Mouse (Mus musculus) kidney, adult 11 months (tissue): Measurements from ENCODE around the gene Ush2a.
A peak's percentile ranks its signal among the peaks of the same experiment; 100 is the strongest.

ENCODE experiments used
- DNase-seq: peaks from one replicate; pipeline ENCODE4 v3.0.0; 2022

Gene Ush2a

GRCm38 (mm10) chr1:188910656-188911055, 648.8 kb downstream of the Ush2a start:
- DNase-seq: no peak

DNA sequence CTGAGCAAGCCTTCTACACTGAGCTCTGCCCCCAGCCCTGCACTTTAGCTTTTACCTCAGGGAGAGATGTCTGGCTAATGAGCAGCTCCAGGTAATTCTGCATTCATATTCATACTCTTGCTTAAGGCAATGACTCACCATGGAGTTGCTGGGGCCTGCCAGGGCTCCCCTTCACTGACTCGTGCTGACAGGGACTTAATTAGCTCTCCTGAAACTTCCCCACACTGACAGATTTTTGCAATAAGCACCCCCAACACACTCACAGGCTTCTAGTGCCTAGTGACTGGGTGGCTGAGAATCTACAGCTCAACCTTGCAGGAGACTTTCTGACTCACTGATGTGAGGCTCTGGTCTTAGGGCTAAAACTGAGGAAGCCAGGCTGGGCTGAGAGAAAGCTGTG, 658.1 kb downstream of the Ush2a start:
- no peak for DNase-seq

DNA sequence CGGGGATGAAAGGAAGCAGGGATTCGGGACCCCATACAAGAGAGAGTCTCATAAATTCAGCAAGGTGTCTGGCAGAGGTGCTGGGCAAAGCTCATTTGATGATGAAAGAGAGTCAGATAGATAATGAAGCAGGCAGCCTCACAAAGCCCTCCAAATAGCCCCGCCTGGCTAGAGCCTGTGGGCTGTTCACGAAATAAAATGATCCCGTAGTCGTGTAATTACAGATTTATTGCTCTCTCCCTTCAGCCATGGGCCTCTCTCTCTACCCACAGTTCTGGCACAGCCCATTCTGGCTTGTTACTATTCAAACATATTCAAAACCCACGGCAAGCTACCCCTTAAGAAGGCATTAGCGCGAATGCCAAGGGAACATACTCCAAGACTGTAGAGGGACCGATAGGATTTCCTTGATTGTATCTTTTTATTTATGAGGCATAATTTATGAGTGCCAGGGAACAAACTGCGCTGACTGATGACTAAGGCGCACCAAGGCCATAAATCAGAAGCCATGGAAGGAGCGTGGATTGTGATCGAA, 675.5 kb downstream of the Ush2a start:
- no peak for DNase-seq

GRCm38 (mm10) chr1:188945326-188945725, 683.5 kb downstream of the Ush2a start:
- no peak for DNase-seq

DNA sequence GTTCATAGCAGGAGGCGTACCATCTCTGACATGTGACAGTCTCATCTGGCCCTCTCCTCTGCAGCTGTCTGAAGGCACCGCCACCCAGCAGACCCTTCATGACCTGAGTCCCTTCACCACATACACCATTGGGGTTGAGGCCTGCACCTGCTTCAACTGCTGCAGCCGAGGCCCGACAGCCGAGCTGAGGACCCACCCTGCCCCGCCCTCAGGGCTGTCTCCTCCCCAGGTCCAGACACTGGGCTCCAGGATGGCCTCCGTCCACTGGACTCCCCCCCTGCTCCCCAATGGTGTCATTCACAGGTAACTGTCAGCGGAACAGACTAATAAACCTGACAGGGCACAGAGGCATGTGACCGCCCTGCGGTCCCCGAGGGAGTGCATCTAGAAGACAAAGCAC, 685.0 kb downstream of the Ush2a start:
- no peak for DNase-seq

DNA sequence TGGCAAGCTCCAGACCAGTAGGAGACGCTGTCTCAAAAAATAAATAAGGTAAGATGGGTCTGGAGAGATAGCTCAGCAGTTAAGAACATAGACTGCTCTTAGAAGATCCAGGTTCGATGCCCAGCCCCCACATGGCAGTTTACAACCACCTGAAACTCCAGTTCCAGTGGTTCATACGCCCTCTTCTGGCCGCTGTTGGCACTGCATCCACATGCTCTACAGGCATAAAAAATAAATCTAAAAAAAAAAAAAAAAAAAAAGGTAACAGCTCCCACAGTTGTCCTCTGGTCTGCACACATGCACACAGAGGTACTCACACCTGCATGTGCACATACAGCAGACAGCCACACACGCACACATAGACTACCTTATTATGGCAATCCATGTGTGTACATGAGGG, 686.0 kb downstream of the Ush2a start:
- DNase-seq: no peak

DNA sequence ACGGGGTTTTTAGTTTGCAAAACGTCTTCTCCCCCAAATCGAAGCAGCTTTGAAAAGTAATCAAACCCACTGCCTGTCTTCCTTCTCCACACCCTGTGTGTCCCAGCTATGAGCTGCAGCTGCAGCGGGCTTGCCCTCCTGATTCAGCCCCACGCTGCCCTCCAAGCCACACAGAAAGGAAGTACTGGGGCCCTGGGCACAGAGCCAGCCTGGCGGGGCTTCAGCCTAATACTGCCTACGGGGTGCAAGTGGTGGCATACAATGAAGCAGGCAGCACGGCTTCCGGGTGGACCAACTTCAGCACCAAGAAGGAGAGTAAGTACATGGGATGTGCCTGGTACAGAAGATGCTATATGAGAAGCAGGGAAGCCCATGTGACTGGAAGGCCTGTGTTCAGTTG, 686.5 kb downstream of the Ush2a start:
- no peak for DNase-seq

DNA sequence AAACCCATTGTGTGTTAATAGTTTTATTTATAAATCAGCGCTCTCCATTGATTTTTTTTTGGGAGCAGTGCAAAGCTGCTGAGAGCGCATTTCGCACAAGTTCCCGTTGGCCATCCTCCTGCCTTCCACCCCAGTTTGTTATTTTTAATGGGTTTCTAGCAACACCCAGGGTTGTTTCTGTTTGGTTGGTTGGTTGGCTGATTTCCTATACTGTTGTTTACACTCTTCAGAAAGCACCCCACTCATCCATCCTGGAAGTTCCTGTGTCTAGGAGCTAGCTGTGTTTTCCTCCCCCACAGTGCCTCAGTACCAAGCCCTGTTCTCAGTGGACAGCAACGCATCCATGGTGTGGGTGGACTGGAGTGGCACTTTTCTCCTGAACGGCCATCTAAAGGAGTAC, 689.3 kb downstream of the Ush2a start:
- DNase-seq: no peak

GRCm38 (mm10) chr1:188952501-188952900, 690.7 kb downstream of the Ush2a start:
- no peak for DNase-seq

- DNase-seq: no peak
Measured at GRCm38 (mm10) chr1:188973078-188973477, 711.3 kb downstream of the Ush2a start.

DNA sequence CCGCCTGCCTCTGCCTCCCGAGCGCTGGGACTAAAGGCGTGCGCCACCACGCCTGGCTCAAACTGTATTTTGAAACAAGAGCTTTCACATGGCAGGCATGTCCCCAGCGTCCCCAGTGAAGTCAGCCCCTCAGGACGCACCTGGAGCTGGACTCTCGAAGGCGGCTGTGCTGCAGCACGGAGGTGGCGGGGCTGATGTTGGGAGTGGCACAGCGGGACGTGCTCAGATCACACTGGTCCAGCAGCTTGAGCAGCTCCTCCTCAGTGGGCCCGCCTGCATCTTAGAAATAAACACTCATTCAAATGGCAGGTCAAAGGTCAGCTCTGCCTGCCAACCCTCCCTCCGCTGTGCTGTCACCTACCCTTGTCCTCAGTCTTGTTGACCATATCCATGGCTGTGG, 712.1 kb downstream of the Ush2a start:
- no peak for DNase-seq

- no peak for DNase-seq
Measured at GRCm38 (mm10) chr1:188980050-188980449, 718.2 kb downstream of the Ush2a start.

DNA sequence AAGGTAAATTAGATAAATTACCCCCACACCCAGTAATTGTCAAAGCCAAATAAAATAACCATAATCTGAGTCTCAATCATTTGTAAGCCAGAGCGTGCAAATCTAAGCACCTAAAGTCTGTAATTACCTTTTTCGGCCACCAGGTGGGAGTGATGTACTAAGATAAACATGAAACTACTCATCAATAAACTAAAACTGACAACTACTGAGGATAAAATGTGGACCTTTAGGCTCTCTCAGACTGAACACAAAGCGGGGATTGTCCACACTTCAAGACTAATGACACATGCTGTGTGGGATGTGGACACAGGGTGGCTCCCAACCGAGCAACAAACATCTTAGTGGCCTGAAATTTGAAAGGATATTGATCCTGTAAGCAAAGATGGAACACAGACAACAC, 731.4 kb downstream of the Ush2a start:
- DNase-seq: no peak

DNA sequence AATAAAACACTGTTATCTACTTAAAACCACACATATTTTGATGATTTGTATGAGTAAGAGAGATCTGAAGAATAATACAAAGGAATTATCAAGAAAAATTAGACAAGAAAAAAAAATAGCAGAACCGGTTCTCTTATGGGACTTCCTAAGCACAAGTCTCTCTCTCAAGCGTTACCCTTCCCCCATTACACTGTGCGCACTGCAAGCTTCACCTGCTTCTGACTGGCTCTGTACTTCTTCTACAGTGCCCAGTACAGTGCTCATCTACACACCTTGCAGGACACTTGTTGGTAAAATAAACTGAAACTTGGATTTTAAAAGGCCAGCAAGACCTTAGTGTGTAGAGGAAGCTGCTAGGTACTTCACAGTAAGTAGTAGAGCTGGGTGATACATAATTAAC, 736.1 kb downstream of the Ush2a start:
- no peak for DNase-seq

GRCm38 (mm10) chr1:188999981-189000380, 738.2 kb downstream of the Ush2a start:
- no peak for DNase-seq

GRCm38 (mm10) chr1:189001815-189002214, 740.0 kb downstream of the Ush2a start:
- no peak for DNase-seq

DNA sequence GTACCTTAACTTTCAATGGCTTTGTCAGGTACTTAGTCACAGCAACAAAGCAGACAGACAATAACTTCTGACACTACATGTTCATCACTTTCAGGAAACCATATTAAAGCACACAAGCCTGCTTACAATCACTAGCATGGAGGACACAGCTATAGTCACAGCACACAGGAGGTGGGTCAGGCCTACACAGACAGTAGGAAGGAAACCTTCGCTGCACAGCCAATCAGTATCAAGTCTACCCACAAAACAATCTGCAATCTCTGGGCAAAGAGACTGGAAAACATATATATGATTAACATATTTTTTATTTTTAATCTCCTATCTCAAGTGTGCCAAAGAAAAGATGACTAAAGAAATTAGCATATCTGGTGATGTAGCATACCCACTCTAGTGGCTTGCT, 743.0 kb downstream of the Ush2a start:
- no peak for DNase-seq

DNA sequence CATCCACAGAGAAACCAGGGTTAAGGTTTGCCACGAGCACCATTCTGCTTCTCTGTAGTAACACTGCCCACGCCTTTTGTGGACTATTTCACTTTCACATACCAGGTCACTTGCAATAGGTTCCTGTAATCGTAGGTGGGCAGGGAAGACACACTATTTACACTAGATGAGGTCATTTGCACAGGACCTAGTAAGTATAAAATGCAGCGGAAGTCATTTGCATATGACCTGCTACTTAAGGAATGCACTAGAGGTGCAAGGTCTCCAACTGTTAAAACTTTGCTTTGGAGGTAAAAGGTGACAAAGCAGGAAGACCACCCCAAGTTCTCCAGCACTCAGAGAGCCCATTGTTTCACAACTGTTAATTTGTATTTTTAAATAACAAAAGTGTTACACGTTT, 744.4 kb downstream of the Ush2a start:
- no peak for DNase-seq

DNA sequence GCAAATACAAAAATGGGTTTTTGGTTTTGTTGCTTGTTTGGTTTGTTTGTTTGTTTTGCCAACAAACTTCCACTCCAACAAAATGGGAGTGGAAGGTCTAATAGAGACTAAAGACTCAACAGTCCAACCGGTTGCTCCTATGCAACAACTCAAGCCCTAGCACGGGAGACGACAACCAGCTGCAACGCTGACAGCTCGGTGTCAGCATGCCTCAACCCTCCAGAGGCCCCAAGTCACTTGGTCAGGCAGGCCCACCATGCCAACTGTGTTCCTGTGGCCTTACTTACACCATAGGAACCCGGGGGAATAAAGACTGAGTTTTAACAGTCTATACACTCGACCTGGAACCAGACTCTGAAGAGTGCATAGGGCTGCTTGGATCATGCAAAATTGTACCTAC, 745.0 kb downstream of the Ush2a start:
- DNase-seq: no peak

DNA sequence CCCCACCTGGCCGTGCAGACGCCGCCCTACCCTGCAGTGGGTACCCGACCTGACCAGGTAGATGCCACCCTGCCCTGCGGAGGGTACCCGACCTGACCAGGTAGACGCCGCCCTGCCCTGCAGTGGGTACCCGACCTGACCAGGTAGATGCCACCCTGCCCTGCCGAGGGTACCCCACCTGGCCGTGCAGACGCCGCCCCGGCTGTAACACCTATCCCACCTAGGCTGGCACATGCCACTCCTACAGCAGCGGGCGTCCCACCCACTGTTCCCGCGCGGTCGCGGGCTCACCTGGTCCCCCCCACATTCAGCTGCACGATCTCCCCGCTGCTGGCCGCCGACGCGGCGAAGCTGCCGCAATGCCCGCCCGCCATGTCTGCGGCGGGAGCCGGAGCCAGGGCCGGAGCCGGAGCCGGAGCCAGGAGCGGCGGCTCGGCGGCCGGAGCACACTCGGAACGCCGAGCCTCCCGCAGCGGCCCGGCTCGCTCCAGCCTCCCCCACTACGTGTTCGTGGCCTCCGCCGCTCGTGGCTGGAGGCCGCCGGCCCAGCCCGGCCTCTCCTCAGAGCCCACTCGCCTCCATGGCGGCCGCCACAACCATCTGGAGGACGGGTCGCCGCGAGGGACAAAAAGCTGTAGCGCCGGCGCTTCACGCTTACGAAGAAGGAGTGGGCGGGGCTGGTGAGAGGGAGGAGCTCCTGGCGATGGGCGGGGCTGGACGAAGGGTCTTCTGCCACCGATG, 745.6 kb downstream of the Ush2a start, which contains the start of gene Kctd3:
Gene Kctd3, minus strand, starts transcription at position 603 of the 741 bp plus-strand sequence.
- peak; percentile 88 for DNase-seq

- no peak for DNase-seq
Measured at GRCm38 (mm10) chr1:189007980-189008324, 746.1 kb downstream of the Ush2a start.

GRCm38 (mm10) chr1:189010671-189011070, 748.8 kb downstream of the Ush2a start:
- no peak for DNase-seq

DNA sequence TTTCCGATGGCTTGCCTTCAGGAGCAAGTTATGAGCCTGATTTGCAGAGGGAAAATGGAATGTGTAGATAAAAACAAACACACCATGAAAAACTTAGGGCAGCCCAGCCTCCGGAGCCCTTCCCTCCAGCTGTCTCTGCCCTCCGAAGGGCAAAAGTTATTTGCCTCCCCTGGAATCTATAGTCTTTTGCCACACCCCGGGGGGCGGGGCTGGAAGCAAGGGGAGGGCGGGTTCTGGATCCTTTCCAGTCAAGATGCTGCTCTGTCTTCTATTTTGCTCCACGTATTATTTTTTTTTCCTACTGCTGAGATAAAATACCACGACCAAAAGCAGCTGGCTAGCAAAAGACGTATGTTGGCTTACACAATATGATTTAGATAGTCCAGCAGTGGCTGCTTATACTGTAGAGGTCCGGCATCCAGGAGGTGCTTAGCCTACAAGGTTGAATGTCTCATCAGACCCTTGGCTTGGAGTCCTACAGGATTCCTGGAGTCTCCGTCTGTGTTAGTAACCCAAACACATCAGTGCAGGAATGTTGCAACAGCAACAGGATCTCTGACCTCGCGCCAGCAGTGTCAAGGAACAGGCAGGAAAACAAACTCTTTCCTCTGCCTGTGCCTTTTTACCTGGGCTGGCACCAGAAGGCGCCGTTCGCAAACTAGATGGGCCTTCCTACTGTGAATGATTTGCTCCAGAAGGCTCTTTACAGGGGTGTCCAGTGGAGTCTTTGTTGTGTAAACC, 751.2 kb downstream of the Ush2a start:
- DNase-seq: peak; percentile 15

DNA sequence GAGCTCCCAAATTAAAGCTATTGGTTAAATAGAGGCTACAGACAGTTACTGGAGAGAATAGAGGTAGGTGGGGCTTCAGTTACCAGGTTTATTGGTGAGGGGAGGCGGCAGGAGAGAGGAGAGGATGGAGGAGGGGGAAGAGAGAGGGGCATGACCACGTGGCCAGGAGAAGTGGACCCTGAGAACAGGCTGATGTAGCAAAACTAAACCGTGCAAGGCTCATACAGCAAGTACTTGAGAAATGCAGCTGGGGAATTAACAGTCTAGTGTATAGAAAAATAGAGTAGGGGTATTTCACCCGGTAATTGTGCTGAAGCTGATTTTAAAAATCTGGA, 751.7 kb downstream of the Ush2a start:
- DNase-seq: no peak
